ENCODE assay signal across 31 mouse cellular contexts in genomic region chr11:100178307-100178706, GRCm38 (mm10). TPM values are rescaled to one million over a fixed set of nuclear protein-coding genes. Genes with fewer than 3 reads are reported as not detected.
A peak's percentile ranks its signal among the peaks of the same experiment; 100 is the strongest.
DNase-seq lines count a peak whose midpoint lies in the region; TF ChIP-seq lines count a peak whose summit lies in the region.
"Had no signal": no experiment of that assay in that cellular context is flagged by ENCODE, and none has a peak within 500 bp of the region (broad histone marks: within the 10 kb centered on the region; RNA-seq: fewer than 3 reads in every experiment).

No protein-coding gene starts in this region.

- intact Hi-C loops in left cerebral cortex, postnatal 14 days (cut with DNase I), result no loop called here

- no peak for TF ChIP-seq POLR2A in brain, embryonic 14.5 days (IDR thresholded peaks at IDR 0.05; ENCODE audit: borderline replicate concordance, extremely low read depth, insufficient read depth, insufficient read length, poor library complexity, severe bottlenecking)

- no peak for TF ChIP-seq CTCF in brain, embryonic 14.5 days (IDR thresholded peaks at IDR 0.05; ENCODE audit: borderline replicate concordance, extremely low read depth, insufficient read depth, insufficient read length)

- peak; percentile 20 for DNase-seq in layer of hippocampus, adult 11-12 months (ENCODE audit: low spot score)
- DNase-seq in layer of hippocampus, postnatal 25 days (ENCODE audit: extremely low spot score in 1 of 2, low spot score in 1 of 2), result no peak
- peak; percentile 18 to 36 for DNase-seq in left cerebral cortex, postnatal 14 days (ENCODE audit: low spot score in 2 of 2)
- DNase-seq in left cerebral cortex, adult 18-20 months (ENCODE audit: low spot score in 2 of 2), result no peak
- DNase-seq in brain, adult 2 months (ENCODE audit: low read depth, low spot score), result peak; percentile 48
- peak; percentile 17 for DNase-seq in brain, embryonic 14.5 days (ENCODE audit: low read depth)
- no peak for DNase-seq in thymus, postnatal 4 days
- no peak for DNase-seq in adrenal gland, adult (ENCODE audit: inconsistent age in 2 of 2, low spot score in 1 of 2)
- DNase-seq: adrenal gland, adult 8-10 months; adrenal gland, postnatal 25 days; cerebellum, adult 11 months; cerebellum, adult 2 months; cerebellum, adult 9-11 months; cerebellum, postnatal 25 days; gastrocnemius, postnatal 36 days; heart, adult 2 months; heart, postnatal 14 days; heart, postnatal 4 days had no signal

RNA-seq across cellular contexts. Expression of gene Krt9, which starts 14.7 kb away (rescaled TPM):
- 1 to 10 TPM; 2.1 to 4.0 TPM for total RNA-seq in layer of hippocampus, postnatal 25 days (2021)
- 1 to 10 TPM; 2.6 to 2.7 TPM for total RNA-seq in left cerebral cortex, postnatal 14 days (2021)
- total RNA-seq in left cerebral cortex, adult 18-20 months (2021), result 1 to 10 TPM; 3.8 to 4.9 TPM
- polyA plus RNA-seq in brain, embryonic 14.5 days (2012; rRNA removed), result 0.05 and 0.10 TPM in 2 replicates
- total RNA-seq: adrenal gland, postnatal 25 days; common myeloid progenitor, adult 5-6 weeks; gastrocnemius, adult 8-10 months; gastrocnemius, postnatal 36 days; granulocyte monocyte progenitor cell, adult 5-6 weeks; heart, adult 2 months; heart, postnatal 14 days; heart, postnatal 4 days; MEL had no signal
- polyA plus RNA-seq: CD4-positive, CD25-positive, alpha-beta regulatory T cell, adult 4 months; embryonic facial prominence, embryonic 12.5 days; embryonic facial prominence, embryonic 15.5 days; forebrain, embryonic 13.5 days; heart, adult 2 months; heart, embryonic 10.5 days; heart, embryonic 13.5 days; heart, embryonic 16.5 days; hindbrain, embryonic 11.5 days; hindbrain, embryonic 14.5 days had no signal

RNA-seq across cellular contexts. Expression of gene Krt14, which starts 29.0 kb away (rescaled TPM):
- total RNA-seq in layer of hippocampus, postnatal 25 days (2021), result not detected
- total RNA-seq in left cerebral cortex, postnatal 14 days (2021), result not detected
- not detected for total RNA-seq in left cerebral cortex, adult 18-20 months (2021)
- 22.8 and 36.6 TPM in 2 replicates for polyA plus RNA-seq in brain, embryonic 14.5 days (2012; rRNA removed)
- total RNA-seq: adrenal gland, postnatal 25 days; common myeloid progenitor, adult 5-6 weeks; gastrocnemius, adult 8-10 months; gastrocnemius, postnatal 36 days; granulocyte monocyte progenitor cell, adult 5-6 weeks; MEL had no signal
- polyA plus RNA-seq: CD4-positive, CD25-positive, alpha-beta regulatory T cell, adult 4 months had no signal

RNA-seq across cellular contexts. Expression of gene Krt19, which starts 29.8 kb away (rescaled TPM):
- under 1 TPM in 1 of 2 experiments, not detected in 1; 0.34 TPM for total RNA-seq in layer of hippocampus, postnatal 25 days (2021)
- under 1 TPM in 1 of 2 experiments, not detected in 1; 0.63 TPM for total RNA-seq in left cerebral cortex, postnatal 14 days (2021)
- not detected for total RNA-seq in left cerebral cortex, adult 18-20 months (2021)
- 5.4 and 6.3 TPM in 2 replicates for polyA plus RNA-seq in brain, embryonic 14.5 days (2012; rRNA removed)
- total RNA-seq: common myeloid progenitor, adult 5-6 weeks; granulocyte monocyte progenitor cell, adult 5-6 weeks; MEL had no signal
- polyA plus RNA-seq: CD4-positive, CD25-positive, alpha-beta regulatory T cell, adult 4 months had no signal

RNA-seq across cellular contexts. Expression of gene Krt15, which starts 42.6 kb away (rescaled TPM):
- total RNA-seq in layer of hippocampus, postnatal 25 days (2021), result under 1 TPM in 1 of 2 experiments, not detected in 1; 0.98 TPM
- total RNA-seq in left cerebral cortex, postnatal 14 days (2021), result not detected
- not detected for total RNA-seq in left cerebral cortex, adult 18-20 months (2021)
- polyA plus RNA-seq in brain, embryonic 14.5 days (2012; rRNA removed), result 12.2 and 14.4 TPM in 2 replicates
- total RNA-seq: adrenal gland, adult 8-10 months; adrenal gland, postnatal 25 days; common myeloid progenitor, adult 5-6 weeks; gastrocnemius, adult 8-10 months; gastrocnemius, postnatal 36 days; granulocyte monocyte progenitor cell, adult 5-6 weeks; MEL had no signal
- polyA plus RNA-seq: CD4-positive, CD25-positive, alpha-beta regulatory T cell, adult 4 months had no signal

RNA-seq across cellular contexts. Expression of gene Krt13, which starts 56.9 kb away (rescaled TPM):
- total RNA-seq in layer of hippocampus, postnatal 25 days (2021), result not detected
- not detected for total RNA-seq in left cerebral cortex, postnatal 14 days (2021)
- not detected for total RNA-seq in left cerebral cortex, adult 18-20 months (2021)
- polyA plus RNA-seq in brain, embryonic 14.5 days (2012; rRNA removed), result not detected in 2 replicates
- total RNA-seq: adrenal gland, adult 8-10 months; adrenal gland, postnatal 25 days; common myeloid progenitor, adult 5-6 weeks; gastrocnemius, adult 8-10 months; gastrocnemius, postnatal 36 days; granulocyte monocyte progenitor cell, adult 5-6 weeks; heart, adult 2 months; heart, postnatal 14 days; heart, postnatal 4 days; MEL had no signal
- polyA plus RNA-seq: CD4-positive, CD25-positive, alpha-beta regulatory T cell, adult 4 months; cerebellum, adult 2 months; embryonic facial prominence, embryonic 12.5 days; forebrain, embryonic 13.5 days; heart, adult 2 months; heart, embryonic 13.5 days; hindbrain, embryonic 11.5 days; hindbrain, embryonic 14.5 days had no signal

Comparison
In these comparisons a context has a peak if more than half of its experiments do, and no peak if none do; other contexts are left out.
1. DNase-seq: peak in layer of hippocampus, adult 11-12 months (single experiment), left cerebral cortex, postnatal 14 days (2 of 2), brain, adult 2 months (single experiment) and brain, embryonic 14.5 days (single experiment); none in layer of hippocampus, postnatal 25 days (0 of 2), left cerebral cortex, adult 18-20 months (0 of 2), thymus, postnatal 4 days (single experiment) and adrenal gland, adult (0 of 2).